Mouse (Mus musculus) adipose tissue, adult 10 weeks (tissue): ENCODE results near the gene Tagln2. TPM values are rescaled to one million over a fixed set of nuclear protein-coding genes. Genes with fewer than 3 reads are reported as not detected.

ENCODE experiments used
- polyA plus RNA-seq: library from polyadenylated mRNA; stranded (reverse); fragments of 350-450 nt; fragmentation: Illumina TruSeq; extraction: RNeasy Lipid Tissue Mini Kit (QIAGEN cat#74804); gene quantifications from one replicate; pipeline ENCODE4 v1.2.3, GENCODE M21; 2014; ENCODE audit warnings: low read depth, low replicate concordance

Tagln2 gene
- 261 TPM for polyA plus RNA-seq

DNA sequence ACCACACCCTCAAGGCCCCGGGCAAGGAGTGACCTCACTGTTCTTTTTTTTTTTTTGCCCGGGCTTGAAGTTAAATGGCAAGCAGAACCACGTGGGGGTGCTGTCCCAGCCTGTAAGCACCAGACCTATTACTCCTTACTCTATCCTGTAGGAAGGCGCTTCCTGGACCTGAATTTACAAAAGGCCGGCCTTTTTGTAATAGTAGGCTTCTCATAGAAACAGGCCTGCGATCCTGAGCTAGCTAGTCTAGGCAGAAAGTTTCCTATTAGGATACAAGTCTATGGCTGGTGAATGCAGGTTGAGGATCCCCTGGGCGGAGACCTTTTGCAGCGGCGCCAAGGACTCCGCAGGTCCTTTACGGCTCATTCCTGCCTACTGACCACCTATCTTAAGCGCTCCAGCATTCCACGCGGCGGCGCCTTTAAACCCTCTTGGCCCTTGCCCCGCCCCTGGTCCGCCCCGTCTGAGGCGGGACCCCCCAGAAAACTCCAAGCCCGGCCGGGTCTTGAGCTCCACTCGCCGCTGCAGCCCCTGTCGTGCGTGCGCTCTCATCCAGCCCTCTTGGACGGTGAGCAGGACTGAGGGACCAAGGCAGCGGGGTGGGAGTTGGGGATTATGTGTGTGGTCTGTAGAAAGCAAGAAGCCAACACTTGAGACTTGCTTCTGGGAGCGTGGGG, at the start of gene Tagln2:
Gene Tagln2 (plus strand): TSS at position 283 of the 677 bp plus-strand sequence.

DNA sequence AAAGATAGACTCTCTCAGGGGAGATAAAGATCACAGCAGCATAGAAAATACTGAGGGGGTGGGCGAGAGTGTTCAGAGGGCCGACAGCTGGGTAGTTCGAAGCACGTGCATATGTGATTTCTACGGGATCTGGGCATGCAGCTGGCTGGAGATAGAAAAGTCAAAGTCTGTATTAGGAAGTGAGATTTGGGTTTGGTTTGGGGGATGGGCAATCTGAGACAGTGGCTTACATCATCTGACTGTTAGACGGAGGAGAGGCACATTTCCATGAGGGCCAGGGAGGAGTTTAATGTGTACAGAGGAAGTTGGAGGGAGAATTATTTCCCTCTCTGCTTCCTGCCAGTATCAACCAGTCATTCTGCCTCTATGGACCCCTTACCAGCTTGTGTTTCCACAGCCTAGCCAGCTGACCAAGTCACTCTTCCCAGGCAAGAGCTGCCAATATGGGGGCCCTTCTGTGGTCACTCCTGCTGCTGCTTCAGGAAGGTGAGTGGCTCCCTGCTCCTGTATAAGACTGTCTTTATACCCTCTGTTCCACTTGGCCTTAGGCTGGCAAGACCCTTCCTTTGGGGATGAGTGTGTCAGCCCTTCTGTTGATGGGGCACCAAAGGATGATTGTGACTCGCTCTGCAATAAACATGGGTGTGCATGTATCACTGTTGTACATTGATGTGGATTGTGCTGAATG, 24.6 kb upstream of the Tagln2 start, which contains the start of gene Slamf9:
Gene Slamf9 (plus strand): TSS at position 305 of the 688 bp plus-strand sequence.

DNA sequence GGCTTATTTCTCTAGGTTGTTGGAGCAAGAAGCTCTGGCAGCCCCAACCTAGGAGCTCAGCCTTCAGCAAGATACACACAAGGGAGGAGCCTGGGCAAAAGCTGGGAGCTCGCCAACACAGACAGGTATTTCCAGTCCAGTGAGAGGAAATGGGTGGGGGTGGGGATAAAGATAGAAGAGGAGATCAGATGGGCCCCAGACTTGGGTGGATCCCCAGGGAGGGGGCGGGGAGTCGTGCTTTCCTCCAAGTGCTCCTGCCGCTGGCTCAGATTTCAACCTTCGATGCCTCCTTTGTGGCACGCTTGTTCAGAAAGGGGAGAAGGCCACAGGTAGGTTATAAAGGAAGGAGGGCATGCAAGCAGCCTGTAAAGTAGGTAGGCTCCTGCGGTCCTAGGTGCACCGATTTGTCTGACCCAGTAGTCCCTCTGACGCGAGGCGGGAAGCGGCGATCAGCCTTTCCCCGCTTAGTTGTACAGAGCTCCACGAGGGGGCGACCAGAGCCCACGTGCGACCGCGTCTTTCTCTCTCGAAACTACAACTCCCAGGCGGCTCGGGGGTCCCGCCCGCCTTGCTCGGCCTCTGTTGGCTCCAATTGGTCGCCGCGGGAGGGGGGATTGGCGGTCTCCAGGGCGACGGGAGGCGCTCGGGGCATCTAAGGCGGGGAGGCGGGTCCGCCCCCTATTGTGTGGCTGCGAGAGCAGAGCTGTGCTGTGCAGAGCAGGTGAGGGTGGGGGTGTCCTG, 18.1 kb upstream of the Tagln2 start, which contains the start of gene Igsf9:
Gene Igsf9 (plus strand): TSS at position 249 of the 741 bp plus-strand sequence.

DNA sequence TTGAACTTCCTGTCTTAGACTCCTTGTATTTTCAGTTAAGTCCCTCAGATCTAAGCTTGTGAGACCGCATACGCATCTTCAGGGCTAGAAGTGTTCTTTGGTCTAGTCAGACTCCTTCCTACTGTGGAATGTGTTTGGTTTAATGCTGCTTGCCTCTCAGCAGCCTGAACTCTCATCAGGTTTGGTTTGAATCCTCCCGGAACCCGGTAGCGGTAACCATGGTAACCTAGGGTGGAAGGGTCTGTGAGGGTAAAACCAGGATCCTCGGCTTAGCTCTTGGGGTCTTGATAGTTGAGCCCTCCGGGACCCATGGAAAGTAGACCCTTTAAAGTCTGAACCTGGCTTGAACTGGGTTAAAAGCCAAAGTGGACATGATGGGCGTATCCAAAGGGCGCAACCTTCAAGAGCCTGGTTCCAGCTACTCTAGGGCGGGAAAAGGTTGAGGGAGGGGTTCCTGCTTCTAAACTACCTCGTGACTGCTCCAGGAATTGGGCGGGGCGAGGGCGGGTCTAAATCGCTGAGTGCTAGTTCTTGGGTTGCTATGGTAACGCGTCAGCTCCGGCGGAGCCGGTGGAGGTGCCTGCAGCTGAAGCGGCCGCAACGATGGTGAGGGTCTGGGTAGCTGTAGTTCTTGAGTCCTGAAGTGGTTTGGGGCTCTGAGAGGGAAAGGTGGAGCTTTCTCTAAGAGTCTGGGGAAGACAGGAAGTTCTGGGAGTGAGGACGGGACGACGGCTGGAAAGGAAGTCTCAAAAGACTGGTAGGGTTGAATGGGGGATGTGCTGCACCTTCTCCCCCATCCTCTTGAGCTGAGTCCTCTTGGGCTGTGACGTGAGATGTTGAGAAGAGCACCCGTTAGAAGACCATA, 21.0 kb downstream of the Tagln2 start, which contains the start of gene Cfap45:
Gene Cfap45 (plus strand): TSS at position 226 of the 865 bp plus-strand sequence.

DNA sequence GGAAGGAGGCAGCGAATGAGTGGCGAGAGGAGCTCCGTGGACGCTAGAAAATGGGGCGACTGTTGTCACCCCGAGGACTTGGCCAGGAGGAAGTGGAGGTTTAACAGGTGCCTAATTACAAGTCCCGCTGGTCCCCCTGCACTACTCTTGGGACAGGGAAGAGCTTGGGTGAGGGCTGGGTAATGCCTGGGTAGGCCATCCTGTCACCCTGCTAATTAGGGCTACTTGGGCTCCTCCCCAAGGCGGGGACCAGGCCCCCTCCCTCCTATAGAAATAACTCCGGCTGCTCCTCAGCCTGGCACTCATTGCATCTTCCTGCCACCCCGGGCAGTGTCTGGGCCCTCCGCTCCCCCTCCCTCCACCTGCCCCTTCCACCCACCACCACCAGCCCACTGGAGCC, 55.8 kb downstream of the Tagln2 start, which contains the start of gene Vsig8:
Gene Vsig8 (plus strand): TSS at position 301 of the 400 bp plus-strand sequence.

Other genes with a start within 250 kb of the Tagln2 start
- 7.1 TPM for gene Atp1a4, start 241.6 kb upstream of the Tagln2 start, polyA plus RNA-seq
- 34.2 TPM for gene Igsf8, start 238.4 kb upstream of the Tagln2 start, polyA plus RNA-seq
- gene Atp1a2, start 202.0 kb upstream of the Tagln2 start, polyA plus RNA-seq = 153 TPM
- gene Kcnj9, start 170.7 kb upstream of the Tagln2 start, polyA plus RNA-seq = 1.3 TPM
- gene Kcnj10, start 158.8 kb upstream of the Tagln2 start, polyA plus RNA-seq = 0.19 TPM
- 7.4 TPM for gene Pigm, start 123.5 kb upstream of the Tagln2 start, polyA plus RNA-seq
- 11.2 TPM for gene Slamf9, start 24.7 kb upstream of the Tagln2 start, polyA plus RNA-seq
- gene Igsf9, start 18.3 kb upstream of the Tagln2 start, polyA plus RNA-seq = 13.9 TPM
- gene Cfap45, start 20.8 kb downstream of the Tagln2 start, polyA plus RNA-seq = 6.8 TPM
- 0.72 TPM for gene Vsig8, start 55.9 kb downstream of the Tagln2 start, polyA plus RNA-seq
- 3.0 TPM for gene Slamf8, start 90.5 kb downstream of the Tagln2 start, polyA plus RNA-seq
- gene Fcrl6, start 102.5 kb downstream of the Tagln2 start, polyA plus RNA-seq = not detected
- gene Dusp23, start 132.9 kb downstream of the Tagln2 start, polyA plus RNA-seq = 23.7 TPM
- gene Crp, start 198.0 kb downstream of the Tagln2 start, polyA plus RNA-seq = 0.77 TPM